Mouse (Mus musculus) lung, postnatal 25 days (tissue): Measurements from ENCODE around the gene Ensa.
"Not testable (repeated sequence)": the region's sequence is repeated elsewhere in the genome, so short reads cannot be mapped to it uniquely, and the experiment has no call there.

ENCODE experiments used
- DNase-seq: peaks from one replicate; pipeline ENCODE4 v3.0.0; 2022; ENCODE audit warnings: low spot score

Gene Ensa

GRCm38 (mm10) chr3:95662724-95663449 lies 38.1 kb downstream of the Ensa start:
- DNase-seq: no peak

- DNase-seq: no peak
Measured at GRCm38 (mm10) chr3:95663486-95663885, 38.7 kb downstream of the Ensa start.

GRCm38 (mm10) chr3:95663969-95664608 lies 39.3 kb downstream of the Ensa start:
- DNase-seq: no peak

- no peak for DNase-seq
Measured at GRCm38 (mm10) chr3:95664940-95665352, 40.2 kb downstream of the Ensa start.

GRCm38 (mm10) chr3:95666124-95666844 lies 41.5 kb downstream of the Ensa start:
- DNase-seq: peak; percentile 93

- DNase-seq: no peak
Measured at GRCm38 (mm10) chr3:95667521-95667920, 42.7 kb downstream of the Ensa start.

- peak; percentile 81 for DNase-seq
Measured at GRCm38 (mm10) chr3:95668026-95668425, 43.2 kb downstream of the Ensa start.

GRCm38 (mm10) chr3:95668589-95669308 lies 44.0 kb downstream of the Ensa start:
- peak; percentile 57 for DNase-seq

- no peak for DNase-seq
Measured at GRCm38 (mm10) chr3:95669309-95669665, 44.5 kb downstream of the Ensa start.

GRCm38 (mm10) chr3:95670419-95670818 lies 45.6 kb downstream of the Ensa start:
- not testable (repeated sequence) for DNase-seq

GRCm38 (mm10) chr3:95671201-95671600 lies 46.4 kb downstream of the Ensa start:
- DNase-seq: no peak

GRCm38 (mm10) chr3:95672461-95672860 lies 47.7 kb downstream of the Ensa start:
- DNase-seq: peak; percentile 55

GRCm38 (mm10) chr3:95672861-95673706 lies 48.3 kb downstream of the Ensa start:
- peak; percentile 55 for DNase-seq

GRCm38 (mm10) chr3:95673707-95674211 lies 49.0 kb downstream of the Ensa start:
- DNase-seq: no peak

- DNase-seq: peak; percentile 95
Measured at GRCm38 (mm10) chr3:95674236-95674635, 49.4 kb downstream of the Ensa start.

- peak; percentile 81 for DNase-seq
Measured at GRCm38 (mm10) chr3:95674812-95675211, 50.0 kb downstream of the Ensa start.

- peak; percentile 94 for DNase-seq
Measured at GRCm38 (mm10) chr3:95675301-95676092, 50.7 kb downstream of the Ensa start.

GRCm38 (mm10) chr3:95676745-95677419 lies 52.1 kb downstream of the Ensa start:
- peak; percentile 88 for DNase-seq

- no peak for DNase-seq
Measured at GRCm38 (mm10) chr3:95677420-95678090, 52.8 kb downstream of the Ensa start.
